Mouse (Mus musculus) kidney, adult 18-20 months (tissue): ENCODE measurements around the gene Atrnl1.
"Not testable (repeated sequence)": the region's sequence is repeated elsewhere in the genome, so short reads cannot be mapped to it uniquely, and the experiment has no call there.

ENCODE experiments used
- DNase-seq: peaks from one replicate; pipeline ENCODE4 v3.0.0; 2021

The Atrnl1 gene

DNA sequence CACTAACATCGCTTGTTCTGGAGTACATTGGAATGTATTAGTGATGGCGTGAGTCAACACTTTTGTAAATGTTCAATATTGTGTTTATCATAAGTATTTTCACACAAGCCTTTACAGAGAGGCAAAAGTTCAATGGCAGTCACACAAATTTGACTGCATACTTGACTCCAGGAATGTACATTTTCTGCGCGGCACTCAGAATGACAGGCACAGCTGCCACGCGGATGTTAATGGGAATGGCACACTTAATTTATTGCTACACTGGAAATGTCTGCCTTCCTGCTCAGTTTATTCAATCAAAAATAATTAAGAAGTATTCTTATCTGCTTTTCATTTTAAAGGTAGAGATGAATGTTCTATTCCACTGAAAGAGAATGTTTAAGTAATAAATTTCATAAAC is 227.0 kb downstream of the Atrnl1 start:
- DNase-seq, result no peak

DNA sequence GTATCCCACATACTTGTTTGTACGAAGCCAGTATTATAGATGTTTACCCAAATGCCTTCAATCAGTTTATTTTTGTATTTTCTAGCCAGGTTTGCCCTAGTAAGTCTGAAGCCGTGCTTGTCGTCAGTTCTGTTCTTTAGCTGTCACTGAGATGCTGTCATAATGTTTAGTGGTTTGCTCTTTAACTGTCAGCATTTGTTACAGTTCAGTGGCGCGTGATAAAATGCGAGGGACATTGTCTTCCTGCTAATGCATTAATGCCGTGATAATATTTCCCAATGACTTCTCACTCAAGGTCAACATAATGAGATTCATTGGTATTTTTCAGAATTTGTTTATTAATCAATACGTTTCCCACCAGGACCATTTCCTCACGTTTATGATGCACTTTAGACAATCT is 227.7 kb downstream of the Atrnl1 start:
- no peak for DNase-seq

DNA sequence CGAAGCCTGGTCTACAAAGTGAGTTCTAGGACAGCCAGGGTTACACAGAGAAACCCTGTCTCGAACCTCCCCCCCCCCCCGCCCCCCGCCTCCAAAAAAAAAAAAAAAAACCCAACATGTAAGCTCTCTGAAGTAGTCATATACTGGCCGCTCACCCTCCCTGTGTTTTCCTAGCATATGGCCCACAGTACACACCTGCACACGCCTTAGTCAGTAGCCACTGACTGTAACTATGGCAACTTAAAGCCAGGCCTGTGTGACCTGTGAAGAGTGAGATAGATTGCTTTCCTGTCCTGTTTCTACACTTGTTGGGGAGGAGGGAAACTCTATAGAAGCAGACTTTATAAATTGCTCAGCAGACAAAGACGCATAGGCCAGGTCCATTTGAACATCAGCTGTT is 239.1 kb downstream of the Atrnl1 start:
- no peak for DNase-seq

DNA sequence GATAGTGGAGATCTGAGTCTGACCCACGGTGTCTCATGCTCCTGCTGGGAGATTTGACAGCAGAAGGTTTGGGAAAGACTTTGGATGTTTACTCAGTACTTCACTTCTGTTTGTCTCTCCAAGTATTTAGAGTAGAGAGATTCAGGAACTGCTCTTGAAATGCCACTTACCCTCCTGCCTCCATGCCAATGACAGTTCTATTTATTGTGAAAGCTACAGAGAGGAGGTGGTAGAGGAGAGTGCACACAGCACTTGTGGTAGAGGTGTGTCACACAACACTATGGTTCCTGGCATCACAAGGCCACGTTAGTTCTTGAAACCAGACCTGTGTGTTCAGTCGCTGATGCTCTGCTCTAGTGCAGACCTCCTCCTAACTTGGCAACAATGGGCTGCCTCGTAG is 257.5 kb downstream of the Atrnl1 start:
- DNase-seq, result no peak

DNA sequence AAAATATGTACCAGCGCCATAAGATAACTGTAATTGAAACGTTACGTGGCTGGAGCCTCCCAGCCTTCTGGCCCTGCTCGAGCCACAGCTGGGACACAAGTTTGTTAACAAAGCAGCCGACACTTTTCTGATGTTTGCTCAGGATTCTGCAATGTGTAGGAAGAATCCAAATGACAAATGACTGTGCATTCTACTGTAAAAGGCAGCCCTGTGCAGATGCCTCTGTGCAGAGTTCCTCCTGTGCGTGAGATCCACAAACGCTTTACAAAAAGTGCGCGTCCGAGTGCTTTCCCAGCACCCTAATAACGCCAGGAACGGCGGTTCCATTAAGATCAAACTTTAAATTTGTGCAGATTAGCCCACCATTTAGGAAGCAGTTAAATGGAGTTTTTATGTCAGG is 260.0 kb downstream of the Atrnl1 start:
- DNase-seq, result no peak

DNA sequence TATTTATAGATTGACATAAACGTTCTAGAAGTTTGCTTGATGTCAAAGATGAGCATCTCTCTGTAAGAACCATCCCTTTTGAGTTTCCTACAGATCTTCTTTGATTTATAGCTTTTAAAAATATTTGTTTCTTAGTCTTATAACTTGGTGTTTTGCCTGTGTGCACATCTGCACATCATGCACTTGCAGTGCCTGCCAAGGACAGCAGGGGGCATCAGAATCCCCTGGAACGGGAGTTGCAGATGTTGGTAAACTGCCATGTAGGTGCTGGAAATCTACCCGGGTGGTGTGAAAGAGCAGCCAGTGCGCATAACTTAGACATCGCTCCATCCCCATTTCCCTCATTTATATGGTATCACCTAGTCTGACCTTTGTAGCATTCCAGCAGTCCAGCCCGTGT is 265.2 kb downstream of the Atrnl1 start:
- no peak for DNase-seq

DNA sequence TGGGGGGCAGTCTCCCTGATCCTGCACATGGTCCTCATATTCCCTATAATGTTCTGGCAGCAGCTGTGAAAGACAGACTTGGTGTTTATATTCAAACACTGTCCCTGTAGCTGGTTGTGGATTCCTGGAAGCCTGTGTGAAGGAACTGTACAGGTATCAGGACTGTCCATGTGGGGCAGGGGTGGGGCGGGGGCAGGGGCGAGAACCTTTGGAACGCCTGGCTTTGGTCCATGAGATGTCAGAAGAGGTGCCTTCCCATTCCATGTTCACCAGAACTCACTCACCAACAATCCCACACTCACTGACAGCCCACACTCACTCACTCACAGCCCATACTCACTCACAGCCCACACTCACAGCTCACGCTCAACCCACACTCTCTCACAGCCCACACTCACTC is 266.5 kb downstream of the Atrnl1 start:
- no peak for DNase-seq

DNA sequence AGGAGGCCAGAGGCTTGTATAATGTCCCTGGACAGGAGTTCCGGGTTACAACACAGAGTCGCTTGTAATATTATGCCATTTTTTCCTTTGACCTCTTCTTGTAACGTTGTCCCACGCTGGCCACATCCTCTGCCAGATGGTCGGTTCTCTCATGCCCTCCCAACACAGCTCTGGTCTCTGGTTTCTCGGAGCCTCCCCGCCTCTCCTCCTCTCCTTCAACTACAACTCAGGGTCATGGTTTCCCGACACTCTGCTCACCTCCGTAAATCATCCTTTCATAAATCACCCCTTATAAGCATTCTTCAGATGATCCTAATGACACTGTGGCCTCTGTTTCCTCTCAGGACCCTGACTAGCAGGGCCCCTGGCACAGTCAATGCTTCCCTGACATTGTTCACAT is 267.7 kb downstream of the Atrnl1 start:
- no peak for DNase-seq

DNA sequence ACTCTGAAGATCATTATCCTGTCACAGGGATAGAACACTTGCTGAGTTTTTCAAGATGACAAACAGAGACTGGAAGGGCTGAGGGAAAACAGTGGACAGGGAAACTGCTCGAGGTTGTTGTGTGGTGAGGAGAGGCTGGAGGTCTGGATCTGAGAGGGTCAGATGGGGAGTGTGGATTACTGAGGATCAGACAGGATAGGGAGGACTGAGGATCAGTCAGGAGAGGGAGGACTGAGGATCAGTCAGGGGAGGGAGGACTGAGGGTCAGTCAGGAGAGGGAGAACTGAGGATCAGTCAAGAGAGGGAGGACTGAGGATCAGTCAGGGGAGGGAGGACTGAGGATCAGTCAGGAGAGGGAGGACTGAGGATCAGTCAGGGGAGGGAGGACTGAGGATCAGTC is 269.0 kb downstream of the Atrnl1 start:
- not testable (repeated sequence) for DNase-seq

DNA sequence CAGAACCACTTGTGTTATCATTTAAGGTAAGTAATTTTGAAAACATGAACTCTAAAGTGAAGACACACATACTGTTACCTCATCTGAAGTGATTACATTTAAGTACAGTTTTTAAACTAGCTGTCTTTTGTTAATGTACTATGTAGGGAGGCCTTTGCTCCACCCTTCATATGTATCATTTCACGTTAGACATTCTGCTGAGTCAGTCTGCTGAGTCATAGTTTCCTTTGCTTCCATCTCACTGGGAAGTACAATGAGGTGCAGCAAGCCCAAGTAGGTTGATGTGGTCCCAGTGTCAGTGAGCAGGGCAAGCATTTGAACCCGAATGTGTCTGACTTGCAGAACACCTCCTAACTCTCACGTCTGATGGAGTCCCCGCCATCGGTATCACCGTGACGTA is 271.1 kb downstream of the Atrnl1 start:
- DNase-seq, result no peak

DNA sequence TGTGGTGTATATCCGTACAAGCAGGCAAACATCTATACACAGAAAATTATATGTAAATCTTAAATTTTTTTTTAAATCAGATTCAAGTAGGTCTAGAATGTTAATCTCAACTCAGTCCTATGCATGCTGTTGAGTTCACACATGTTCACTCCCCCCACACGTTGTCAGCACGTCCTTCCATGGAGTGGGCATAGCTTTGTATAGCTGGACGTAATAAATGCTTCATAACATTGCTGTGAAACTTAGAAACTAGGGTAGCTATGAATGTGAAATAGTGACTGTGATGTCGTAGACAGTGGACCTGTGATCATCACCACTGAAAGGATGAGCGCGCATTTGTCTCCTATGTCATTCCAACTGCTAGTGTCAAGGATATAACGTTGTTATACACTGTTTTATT is 278.0 kb downstream of the Atrnl1 start:
- no peak for DNase-seq

DNA sequence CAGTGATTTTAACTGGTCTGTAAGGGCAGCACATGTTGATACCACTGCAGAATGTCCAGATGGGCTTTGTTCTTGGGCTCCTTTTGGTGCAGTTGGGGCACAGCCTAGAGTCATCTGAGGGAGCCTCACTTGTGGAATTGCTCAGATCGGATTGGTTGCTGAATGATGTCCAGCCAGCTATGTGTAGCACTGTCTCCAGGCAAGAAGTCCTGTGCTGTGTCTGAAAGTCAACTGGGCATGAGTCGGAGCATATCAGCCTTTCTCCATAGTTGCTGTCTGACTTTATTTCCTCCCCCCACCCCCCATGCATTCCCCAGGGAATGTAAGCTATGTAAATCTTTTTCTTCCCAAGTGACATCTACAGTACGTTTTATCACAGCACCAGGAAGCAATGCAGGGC is 278.9 kb downstream of the Atrnl1 start:
- DNase-seq, result no peak

DNA sequence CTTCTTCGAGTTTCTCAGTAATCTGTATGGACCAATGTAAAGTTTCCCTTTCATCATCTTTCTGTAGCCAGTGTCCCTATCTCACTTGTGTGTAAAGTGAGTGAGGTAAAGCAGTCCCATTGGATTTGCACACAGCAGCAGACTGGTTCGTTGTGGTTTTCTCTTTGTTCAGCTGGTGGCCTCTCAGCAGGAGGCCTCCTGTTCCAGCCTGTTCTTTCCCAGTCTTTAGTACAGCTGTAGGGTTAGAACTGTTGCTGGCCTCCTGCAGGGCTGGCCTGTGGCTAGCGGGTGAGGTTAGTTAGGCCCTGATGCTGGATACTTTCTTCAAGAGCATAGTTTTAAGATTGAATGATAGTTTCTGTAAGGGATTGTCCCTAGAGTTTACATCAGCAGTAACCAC is 280.1 kb downstream of the Atrnl1 start:
- no peak for DNase-seq

DNA sequence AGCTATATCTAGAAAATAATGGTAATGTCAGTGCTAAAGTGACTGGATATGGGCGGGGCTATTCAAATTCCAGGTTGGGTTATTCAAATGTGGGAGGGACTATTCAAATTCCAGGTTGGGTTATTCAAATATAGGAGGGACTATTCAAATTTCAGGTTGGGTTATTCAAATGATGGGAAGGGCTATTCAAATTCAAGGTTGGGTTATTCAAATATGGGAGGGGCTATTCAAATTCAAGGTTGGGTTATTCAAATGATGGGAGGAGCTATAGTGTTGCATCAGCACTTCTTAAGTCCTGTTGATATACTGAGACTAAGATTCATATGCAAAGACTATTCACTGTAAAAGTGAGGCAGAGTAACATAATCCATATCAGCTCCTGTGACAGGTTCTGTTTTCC is 283.4 kb downstream of the Atrnl1 start:
- no peak for DNase-seq

DNA sequence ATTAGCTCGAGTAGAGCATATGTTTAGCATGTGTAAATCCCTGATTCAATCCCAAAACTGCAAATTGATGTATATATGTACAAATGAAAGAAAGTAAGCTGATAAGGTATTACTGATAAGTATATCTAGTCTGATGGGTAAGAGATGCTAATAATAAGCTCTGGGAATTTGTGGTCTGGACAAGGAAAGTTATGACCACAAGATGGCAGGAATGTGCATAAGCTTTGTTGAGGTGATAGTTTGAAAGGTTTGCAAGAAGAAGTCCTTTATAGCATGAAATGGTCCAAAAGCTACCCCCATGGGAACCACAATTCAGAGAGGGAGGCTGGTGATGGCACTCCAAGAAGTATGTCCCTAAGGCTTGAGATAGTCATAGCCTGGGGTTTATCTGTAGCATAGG is 289.2 kb downstream of the Atrnl1 start:
- DNase-seq, result no peak

DNA sequence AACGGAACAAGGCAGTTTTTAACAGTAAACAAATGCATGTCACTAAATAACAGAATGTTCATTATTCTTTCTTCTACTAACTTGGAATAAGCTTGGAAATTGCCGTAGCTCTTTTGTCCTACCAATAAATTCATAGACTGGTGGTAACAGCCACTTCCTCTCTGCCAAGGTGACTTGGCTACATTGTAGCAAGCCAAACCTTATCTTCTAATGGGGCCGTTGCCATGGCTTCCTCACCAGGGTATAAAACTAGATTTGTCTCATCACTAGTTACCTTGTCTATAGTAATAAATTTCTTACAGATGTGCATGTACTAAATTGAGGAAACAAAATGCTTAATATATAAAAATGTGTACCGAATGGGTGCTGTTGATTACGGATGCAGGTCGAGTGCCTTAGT is 298.6 kb downstream of the Atrnl1 start:
- no peak for DNase-seq

DNA sequence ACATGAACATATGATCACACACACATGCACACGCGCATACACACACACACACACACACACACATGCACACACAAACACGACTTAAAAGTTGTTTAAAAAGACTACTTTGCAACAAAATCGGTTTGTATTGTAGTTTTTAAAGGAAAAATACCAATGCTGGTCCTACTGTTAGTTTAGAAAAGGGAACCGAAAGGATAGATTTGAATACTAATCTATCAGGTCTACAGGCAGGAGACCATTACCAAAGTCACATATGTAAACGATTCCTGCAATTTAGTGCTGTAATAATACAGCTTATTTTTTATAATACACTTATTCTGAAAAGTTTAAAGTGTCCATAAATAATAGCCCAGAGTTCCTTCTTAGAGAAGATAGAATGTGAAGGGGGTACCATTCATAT is 299.8 kb downstream of the Atrnl1 start:
- no peak for DNase-seq

DNA sequence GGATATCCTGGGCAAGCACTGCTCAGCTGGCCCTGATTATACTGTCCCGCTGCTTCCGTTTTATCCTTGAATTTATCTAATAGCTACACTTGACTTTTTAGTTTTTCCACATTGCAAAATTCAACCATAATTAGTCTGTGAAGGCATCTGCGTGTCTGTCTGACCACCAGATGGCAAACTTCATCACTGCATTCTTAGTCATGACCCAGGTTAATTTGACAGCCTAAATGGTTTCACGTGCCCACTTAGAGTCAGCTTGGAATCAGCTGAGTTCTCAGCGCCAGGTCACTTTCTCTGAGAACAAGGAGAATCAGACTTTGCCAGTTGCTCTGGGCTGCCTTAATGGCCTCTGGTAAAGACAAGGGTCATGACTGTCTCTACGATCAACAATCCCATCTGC is 305.5 kb downstream of the Atrnl1 start:
- no peak for DNase-seq

DNA sequence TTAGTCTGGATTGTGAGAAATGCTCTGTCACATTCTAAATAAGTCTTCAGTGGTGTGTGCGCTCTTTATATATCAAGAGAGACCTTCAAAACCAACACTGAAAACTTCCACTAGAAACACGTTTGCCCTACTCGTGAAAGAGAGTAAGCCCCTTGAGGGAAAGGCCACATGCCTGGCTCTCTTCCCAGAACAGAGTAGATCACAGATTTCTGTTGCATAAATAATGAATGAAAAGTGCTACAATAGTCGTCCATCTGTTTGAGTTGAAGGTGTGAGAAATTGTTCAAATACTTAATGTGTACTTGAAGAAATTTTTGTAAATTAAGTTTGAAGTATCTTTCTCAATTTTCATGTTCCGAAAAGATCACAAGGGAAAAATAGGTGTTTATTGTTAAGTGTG is 312.2 kb downstream of the Atrnl1 start:
- no peak for DNase-seq

DNA sequence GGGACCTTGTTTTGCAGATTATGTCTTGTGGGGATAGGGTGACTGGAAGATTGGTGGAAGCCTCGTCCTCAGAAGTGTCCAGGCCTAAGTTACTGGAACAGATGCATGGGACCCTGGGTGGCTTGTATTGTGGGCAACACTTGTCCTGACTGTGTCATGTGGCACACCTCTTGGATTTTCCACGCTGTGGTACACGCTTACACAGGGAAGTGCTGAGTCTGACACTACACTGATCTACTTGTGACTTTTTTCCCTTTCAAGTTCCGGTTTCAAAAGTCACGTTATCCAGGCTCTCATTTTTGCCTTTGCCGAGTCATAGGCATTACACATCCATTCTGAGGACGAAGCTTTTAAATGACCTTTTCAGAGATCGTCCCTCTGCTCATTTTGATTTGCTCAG is 314.0 kb downstream of the Atrnl1 start:
- no peak for DNase-seq

DNA sequence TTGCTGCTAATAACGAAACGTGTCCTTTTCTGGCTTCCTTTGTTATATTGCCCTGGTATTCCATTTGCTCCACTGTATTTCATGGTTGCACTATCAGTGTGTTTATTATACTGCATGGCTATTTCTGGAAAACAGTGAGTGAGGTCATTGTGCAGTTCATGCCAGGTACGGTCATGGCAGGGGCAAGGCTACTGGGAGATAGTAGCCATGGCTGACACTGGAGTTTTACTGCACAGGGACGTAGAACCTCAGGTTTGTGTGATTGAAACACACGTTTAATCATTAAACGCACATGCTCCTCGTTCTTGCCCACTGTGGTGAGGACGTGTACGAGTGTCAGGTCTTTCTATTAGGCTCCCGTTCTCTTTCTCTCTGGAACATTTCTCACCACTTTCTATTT is 314.8 kb downstream of the Atrnl1 start:
- DNase-seq, result no peak

DNA sequence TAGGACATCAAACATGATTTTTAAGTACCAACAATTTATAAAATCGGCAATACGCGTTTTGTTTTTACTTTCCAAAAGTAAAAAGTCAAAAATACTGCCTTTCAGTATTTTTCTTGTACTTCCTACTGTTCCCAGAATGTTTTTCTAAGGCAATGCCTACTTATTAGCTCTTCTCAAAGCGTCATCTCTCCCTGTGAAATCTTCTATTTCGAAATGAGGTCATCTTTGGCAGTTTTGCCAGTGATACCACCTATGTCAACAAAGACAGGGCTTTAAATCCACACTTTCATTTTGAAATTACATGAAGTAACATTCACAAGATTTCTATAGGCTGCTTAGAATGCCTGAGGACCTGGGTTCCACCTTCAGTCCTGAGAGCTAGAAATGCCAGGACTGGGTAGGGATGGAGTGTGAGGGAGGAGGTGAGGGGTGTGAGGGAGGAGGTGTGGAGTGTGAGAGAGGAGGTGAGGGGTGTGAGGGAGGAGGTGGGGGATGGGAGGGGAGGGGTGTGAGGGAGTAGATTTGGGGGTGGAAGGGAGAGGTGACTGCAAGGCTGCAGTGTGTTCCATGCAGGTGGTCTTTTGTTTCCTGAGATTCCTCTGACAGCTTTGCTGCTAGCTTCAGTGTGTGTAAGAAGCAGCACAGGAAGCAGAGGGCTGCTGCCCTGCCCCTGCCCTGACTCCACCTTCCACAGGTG is 315.5 kb downstream of the Atrnl1 start:
- DNase-seq, result no peak

DNA sequence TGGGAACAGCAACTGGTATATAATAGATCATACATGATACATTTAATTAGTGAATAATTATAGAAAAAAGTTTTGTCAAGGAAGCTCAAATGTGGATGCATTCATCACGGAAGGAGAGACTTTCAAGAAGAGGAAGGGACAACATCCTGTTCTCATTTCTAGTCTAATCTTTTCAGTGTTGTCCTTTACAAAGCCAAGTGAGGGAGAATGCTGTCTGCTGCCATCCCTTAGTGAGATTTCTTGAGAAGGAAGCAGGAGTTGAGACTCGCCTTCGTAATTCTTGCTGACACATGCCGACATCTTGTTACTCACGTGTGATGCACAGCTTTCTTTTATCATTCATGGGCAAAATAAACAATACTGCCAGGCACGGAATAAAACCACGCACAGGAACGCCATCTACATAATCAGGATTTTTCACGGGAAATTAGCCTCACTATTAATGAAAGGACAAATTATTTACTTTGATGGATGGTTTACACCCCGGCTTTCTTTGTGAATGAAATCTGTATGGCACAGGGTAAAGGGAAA is 316.2 kb downstream of the Atrnl1 start:
- DNase-seq, result no peak

DNA sequence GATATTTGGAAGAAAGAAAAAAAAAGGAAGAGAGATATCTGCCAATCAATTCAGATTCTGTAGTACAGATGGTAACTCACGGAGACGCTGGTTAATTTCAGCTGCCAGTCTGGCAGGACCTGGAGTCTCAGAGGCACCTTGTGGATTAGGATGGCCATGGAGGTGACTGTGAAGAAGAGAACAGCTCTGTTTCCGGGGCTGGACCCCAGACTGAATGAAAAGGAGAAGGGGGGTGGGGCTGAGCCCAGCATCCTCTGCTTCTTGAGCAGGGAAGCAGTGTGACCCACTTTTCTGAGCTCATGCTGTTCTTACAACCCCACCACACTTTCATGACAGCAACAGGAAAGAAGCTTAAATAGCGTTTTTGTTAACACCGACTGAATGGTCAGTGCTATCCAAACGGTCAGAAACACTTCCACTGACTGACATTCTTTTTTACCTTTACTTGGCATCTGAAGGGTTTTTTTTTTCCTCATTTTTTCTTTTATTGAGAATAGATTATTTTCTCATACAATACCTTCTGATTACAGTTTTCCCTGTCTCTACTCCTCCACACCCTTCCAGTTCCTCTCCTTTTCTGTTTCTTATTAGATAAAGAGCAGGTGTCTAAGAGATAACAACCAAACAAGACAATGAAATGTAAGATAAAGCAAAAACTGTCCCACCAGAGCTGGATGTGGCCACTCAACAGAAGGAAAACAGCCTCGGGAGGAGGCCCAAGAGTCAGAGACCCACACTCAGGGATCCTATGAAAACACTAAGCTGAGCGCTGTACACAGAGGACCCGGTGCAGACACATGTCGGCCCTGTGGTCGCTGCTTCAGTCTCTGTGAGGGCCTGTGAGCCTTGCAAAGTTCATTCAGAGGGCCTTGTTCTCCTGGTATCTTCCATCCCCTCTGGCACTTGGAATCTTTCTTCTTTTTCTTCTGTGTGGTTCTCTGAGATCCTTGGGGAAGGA is 317.0 kb downstream of the Atrnl1 start:
- no peak for DNase-seq
